Mouse (Mus musculus) testis, adult 2 months (tissue): Measurements from ENCODE around the gene Nasp.

Source experiments
- CTCF ChIP-seq: fragments of 200-500 bp; IDR thresholded peaks from 2 replicates; pipeline ENCODE4 v1.5.1; 2012; ENCODE audit warnings: low read depth, mild to moderate bottlenecking, inconsistent platforms, low read length, moderate library complexity; ENCODE audit not compliant: control insufficient read depth, insufficient read depth, insufficient replicate concordance
- POLR2A ChIP-seq: fragments of 200-500 bp; IDR thresholded peaks from 2 replicates; pipeline ENCODE4 v1.6.1; 2012; ENCODE audit warnings: low read depth, mild to moderate bottlenecking, inconsistent platforms, low read length, moderate library complexity; ENCODE audit not compliant: control insufficient read depth

- TF ChIP-seq CTCF (no peak; the same call in 1 of the 2 replicates), POLR2A (no peak)
Measured at GRCm38 (mm10) chr4:116644326-116644725, 16.6 kb upstream of the Nasp start.
